Mouse (Mus musculus) embryonic fibroblast, embryonic 13.5 days (primary cell): ENCODE measurements around the gene Chchd3.

Source experiments
- CTCF ChIP-seq: IDR thresholded peaks from 2 replicates; pipeline ENCODE4 v1.5.1; 2011; ENCODE audit warnings: mild to moderate bottlenecking, control low read depth, low read length, moderate library complexity, borderline replicate concordance; ENCODE audit not compliant: insufficient read depth
- POLR2A ChIP-seq: IDR thresholded peaks from 2 replicates; pipeline ENCODE4 v1.6.1; 2011; ENCODE audit warnings: low read depth, mild to moderate bottlenecking, control low read depth, low read length, moderate library complexity

DNA sequence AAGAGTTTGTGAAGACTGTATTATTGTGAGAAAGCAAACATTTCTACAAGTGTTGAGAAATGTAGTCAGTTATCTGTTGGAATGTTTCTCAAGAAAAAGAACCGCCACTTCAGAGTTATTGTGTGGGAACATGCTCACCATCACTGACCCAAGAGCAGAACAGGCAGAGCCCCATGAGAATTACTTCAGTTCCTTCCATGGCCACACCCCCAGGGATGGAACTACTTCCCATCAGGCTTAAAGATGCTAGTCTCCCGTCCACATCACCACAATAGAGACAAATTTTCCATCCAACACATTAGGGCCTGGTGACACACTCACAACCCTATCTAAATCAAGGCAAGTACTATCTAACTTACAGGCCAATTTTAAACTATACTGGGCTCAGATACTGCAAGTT, 28.4 kb downstream of the Chchd3 start:
- TF ChIP-seq POLR2A: no peak
- TF ChIP-seq CTCF: no peak
